Mouse (Mus musculus) spleen, postnatal 36 days (tissue): ENCODE measurements around the gene 4930404N11Rik.

ENCODE experiments used
- DNase-seq, 2 experiments: peaks; one replicate each; pipeline ENCODE4 v3.0.0; 2022; ENCODE audit warnings: low spot score in 2 of 2, mixed read lengths in 1 of 2

The 4930404N11Rik gene

GRCm38 (mm10) chr10:81401521-81402226 lies 36.1 kb upstream of the 4930404N11Rik start:
- no peak for DNase-seq

DNA sequence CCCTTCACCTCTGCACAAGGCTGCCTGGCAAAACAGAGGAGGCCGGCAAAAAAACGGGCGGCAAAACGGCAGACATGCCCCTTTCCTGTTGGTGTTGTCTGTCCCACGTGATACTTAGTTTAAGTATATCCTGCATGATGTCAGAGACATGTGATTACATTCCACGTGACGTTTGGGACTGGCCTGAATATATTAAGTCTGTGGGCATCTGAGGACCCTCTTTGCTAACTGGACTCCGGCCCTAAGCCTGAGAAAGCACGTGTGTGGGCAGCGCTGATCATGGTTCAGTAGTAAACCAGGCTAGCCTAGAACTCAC lies 35.5 kb upstream of the 4930404N11Rik start:
- DNase-seq, result no peak

GRCm38 (mm10) chr10:81400371-81401204 lies 35.0 kb upstream of the 4930404N11Rik start:
- DNase-seq, result no peak

GRCm38 (mm10) chr10:81399798-81400308 lies 34.2 kb upstream of the 4930404N11Rik start:
- DNase-seq, result no peak

- no peak for DNase-seq
Observed at GRCm38 (mm10) chr10:81399296-81399695, 33.7 kb upstream of the 4930404N11Rik start.

DNA sequence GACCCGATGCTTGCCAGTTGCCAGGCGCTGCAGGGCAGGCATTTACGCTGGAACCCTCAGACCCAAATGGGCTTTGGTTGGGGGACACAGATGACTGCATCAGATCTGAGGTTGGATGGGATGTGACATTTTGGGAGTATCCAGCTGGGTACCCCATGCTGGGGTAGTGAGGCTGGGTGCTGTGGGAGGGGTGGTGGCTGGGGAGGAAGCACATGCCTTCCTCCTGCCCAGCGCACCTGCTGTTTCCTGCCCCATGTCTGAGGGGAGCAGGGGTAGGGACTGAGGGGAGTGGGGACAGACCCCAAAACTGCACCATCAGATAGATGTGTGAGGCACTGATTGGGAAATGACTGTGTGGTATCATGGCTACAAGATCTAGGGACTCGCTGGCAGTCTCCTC lies 31.1 kb upstream of the 4930404N11Rik start:
- DNase-seq, result no peak

GRCm38 (mm10) chr10:81395865-81396264 lies 30.2 kb upstream of the 4930404N11Rik start:
- DNase-seq, result no peak

DNA sequence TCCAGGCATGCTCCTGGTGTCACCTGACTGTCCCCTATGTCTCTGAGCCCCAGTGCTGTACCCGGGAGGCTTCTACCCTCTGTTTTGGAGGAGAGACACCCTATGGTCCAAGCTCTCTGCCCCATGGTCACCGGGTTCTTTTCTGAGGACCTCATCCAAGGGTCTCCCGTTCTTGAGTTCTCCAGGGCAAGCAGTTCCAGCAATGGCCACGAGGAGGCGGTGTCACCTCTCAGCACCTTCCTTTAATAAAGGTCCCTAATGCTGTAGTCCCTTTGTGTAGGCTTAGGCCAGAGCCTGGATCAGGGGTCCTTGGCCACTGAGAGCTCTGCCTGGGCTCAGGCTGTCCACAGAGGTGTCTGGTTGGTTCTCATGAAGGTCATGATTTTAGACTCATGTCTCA lies 29.5 kb upstream of the 4930404N11Rik start:
- DNase-seq, result peak; percentile 51 to 63

GRCm38 (mm10) chr10:81393456-81394063 lies 27.9 kb upstream of the 4930404N11Rik start:
- no peak for DNase-seq

DNA sequence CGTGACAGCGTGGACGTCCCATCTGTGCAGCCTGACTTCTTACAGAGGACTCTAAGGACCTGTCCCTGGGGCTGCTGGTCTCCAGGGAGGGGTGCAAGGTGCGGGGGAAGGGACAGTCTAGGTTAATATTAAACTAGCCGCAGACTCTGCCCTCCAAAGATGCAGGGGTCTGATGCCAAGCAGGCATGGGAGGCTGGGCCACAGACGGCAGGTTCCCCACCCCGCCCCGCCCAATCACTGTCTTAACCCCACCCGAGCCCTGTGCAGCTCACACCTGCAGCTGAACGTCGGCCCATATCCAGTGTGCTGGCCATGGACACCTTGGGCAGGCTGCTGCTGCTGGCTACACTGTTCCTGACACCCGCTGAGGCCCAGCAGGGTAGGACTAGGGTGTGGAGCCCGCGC lies 27.2 kb upstream of the 4930404N11Rik start, which contains the start of gene Smim24:
TSS of gene Smim24 (plus strand) at position 271 of the 405 bp plus-strand sequence.
- no peak for DNase-seq

- DNase-seq, result no peak
Observed at GRCm38 (mm10) chr10:81392270-81392669, 26.7 kb upstream of the 4930404N11Rik start.

DNA sequence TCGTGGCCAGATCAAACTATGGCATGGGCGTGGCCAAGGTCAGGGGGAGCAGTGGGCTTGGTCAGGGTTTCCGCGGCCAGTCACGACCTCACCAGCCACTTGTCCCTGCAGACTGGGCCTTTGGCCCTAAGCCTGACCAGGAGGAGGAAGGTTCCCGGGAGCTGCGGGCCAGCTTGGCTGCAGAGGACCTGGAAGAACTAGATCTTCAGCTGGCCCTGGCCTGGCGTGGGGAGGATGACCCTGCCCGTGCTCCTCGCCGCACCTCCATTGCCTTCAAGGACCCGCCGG lies 25.0 kb upstream of the 4930404N11Rik start:
- no peak for DNase-seq

GRCm38 (mm10) chr10:81389801-81390677 lies 24.4 kb upstream of the 4930404N11Rik start:
- DNase-seq, result peak; percentile 59 to 71

- DNase-seq, result no peak
Observed at GRCm38 (mm10) chr10:81389373-81389772, 23.8 kb upstream of the 4930404N11Rik start.

GRCm38 (mm10) chr10:81388505-81389055 lies 23.0 kb upstream of the 4930404N11Rik start, which contains the start of gene Gm48552:
Gm48552 (plus strand) TSS chr10:81389005.
- DNase-seq, result no peak

GRCm38 (mm10) chr10:81387716-81388115 lies 22.1 kb upstream of the 4930404N11Rik start:
- no peak for DNase-seq

GRCm38 (mm10) chr10:81385603-81386306 lies 20.1 kb upstream of the 4930404N11Rik start:
- DNase-seq, result no peak

DNA sequence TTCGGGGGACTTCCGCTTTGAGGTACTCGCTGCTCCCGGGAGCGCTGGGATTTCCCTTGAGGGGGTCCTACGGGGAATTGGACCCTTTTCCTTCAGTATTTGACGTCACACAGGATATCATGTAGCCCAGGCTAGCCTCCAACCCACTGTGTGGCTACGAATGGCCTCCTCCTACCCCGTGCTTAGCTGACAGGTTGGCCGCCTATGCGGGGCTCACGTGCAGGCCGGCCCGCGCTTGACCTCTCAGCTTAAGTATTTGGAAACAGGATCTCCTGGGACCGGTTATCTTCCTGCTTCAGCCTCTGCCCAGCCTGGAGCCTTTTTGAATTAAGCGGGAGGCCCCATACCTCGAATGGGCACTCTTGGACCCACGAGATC lies 19.0 kb upstream of the 4930404N11Rik start:
- no peak for DNase-seq

DNA sequence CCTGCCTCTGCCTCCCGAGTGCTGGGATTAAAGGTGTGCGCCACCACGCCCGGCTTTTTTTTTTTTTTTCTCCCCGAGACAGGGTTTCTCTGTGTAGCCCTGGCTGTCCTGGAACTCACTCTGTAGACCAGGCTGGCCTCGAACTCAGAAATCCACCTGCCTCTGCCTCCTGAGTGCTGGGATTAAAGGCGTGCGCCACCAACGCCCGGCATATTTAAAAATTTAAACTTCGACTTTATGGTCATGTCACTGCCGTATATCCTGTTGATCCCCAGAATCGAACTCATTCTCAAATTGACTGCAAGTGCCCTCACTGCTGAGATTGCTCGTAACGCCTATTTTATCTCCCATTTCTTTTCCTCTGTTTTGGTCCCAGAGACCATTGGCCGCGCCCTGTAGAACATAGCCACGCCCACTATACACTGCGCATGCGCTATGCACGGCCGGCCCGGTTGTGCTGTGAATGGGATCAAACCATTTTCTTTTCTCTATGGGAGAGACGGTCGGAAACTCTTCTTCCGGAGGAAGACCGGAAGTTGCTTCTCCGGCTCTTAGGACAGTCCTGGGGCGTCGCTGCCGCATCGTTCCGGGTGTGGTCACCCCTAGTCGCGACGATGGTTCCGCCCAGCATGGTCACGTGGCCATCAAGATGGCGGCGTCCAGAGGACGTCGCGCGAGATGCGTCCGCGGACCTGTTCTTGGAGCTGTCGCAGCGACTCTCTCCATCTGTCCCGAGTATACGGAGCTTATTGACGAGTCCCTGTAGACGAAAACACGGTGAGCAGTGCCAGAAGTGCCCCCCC lies 18.4 kb upstream of the 4930404N11Rik start, which contains the start of the genes Dohh and Gm48551:
TSS of gene Dohh (plus strand) at position 627 of the 803 bp plus-strand sequence.
TSS of gene Gm48551 (plus strand) at position 665 of the 803 bp plus-strand sequence.
- DNase-seq, result peak; percentile 97 to 98

- peak; percentile 74 to 88 for DNase-seq
Observed at GRCm38 (mm10) chr10:81382039-81382438, 16.4 kb upstream of the 4930404N11Rik start.
